Mouse (Mus musculus) CD4-positive, CD25-positive, alpha-beta regulatory T cell (primary cell): ENCODE data around the gene Igfbp7. TPM values are rescaled to one million over a fixed set of nuclear protein-coding genes. Genes with fewer than 3 reads are reported as not detected.

Experiments used
- polyA plus RNA-seq: library from polyadenylated mRNA; unstranded; fragments of 100-300 nt; shearing (Covaris generic); gene quantifications from one replicate; pipeline ENCODE4 v1.2.1, GENCODE M21; 2017

The Igfbp7 gene
- 3.4 TPM for polyA plus RNA-seq

GRCm38 (mm10) chr5:77407341-77408298 lies at the start of gene Igfbp7:
Igfbp7 (minus strand) TSS chr5:77408041.

GRCm38 (mm10) chr5:77309924-77310772 lies 97.7 kb downstream of the Igfbp7 start, which contains the start of the genes Noa1 and Polr2b:
Noa1 (minus strand) TSS chr5:77310084.
Polr2b (plus strand) TSS chr5:77310147.

Other genes with a start within 250 kb of the Igfbp7 start
- not detected for gene Spink2, start 196.6 kb downstream of the Igfbp7 start, polyA plus RNA-seq
- 29.1 TPM for gene Rest, start 142.6 kb downstream of the Igfbp7 start, polyA plus RNA-seq
- 38.7 TPM for gene Noa1, start 98.0 kb downstream of the Igfbp7 start, polyA plus RNA-seq
- 72.3 TPM for gene Polr2b, start 97.9 kb downstream of the Igfbp7 start, polyA plus RNA-seq